Mouse (Mus musculus): Measurements from ENCODE around the gene Prkra. TPM values are rescaled to one million over a fixed set of nuclear protein-coding genes. Genes with fewer than 3 reads are reported as not detected.

The Prkra gene
- polyA plus RNA-seq (2014; fragmentation: Nextera tagmentation; extraction: Ambion mirVana) = 102 and 103 TPM in 2 replicates

DNA sequence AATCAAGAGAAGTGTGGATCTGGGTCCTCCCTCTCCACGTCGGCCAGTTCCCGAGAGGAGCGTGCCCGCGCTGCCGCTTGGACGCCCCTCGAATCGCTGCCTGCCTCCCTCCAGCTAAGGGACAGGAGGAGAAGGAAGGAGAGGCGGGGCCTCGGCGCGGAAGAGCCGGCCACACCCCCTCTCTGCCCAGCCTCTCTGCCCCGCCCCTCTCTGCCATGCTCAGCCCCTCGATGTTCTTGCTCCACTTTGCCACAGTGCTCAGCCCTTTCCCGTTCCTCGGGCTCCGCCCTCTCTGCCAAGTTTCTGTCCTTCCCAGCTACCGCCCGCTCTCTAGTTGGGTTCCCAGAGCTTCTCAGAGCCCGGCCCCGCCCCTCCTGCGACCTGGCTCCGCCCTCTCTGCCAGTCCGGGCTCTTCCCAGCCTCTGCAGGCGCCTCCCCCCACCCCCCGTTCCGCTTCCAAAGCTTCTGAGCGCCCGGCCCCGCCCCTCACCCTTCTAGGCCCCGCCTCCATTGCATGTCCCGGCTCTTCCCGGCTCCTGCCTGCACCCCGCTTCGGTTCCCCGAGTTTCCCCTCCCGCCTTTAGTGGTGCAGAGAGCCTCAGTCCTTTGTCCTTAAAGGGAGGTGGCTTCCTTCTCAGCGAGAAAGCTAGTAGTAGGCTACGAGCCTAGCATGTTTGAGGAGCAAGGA is at the start of gene Prkra, which contains the start of gene Pjvk:
TSS of gene Prkra (minus strand) at position 133 of the 688 bp plus-strand sequence.
TSS of gene Pjvk (plus strand) at position 594 of the 688 bp plus-strand sequence.
- peak within 1 kb of the TSS; percentile 76 for H3K4me3 ChIP-seq (ENCODE audit: low read depth, low read length)
- DNase-seq (ENCODE audit: low spot score) (peak; percentile 99), ATAC-seq (replicated peaks; ENCODE audit: insufficient number of reproducible peaks, low FRiP score, low TSS enrichment, low read depth) (peak; percentile 99)
- H3K27ac ChIP-seq (replicated peaks; ENCODE audit: low read depth, low read length) = peak within 1 kb of the TSS; percentile 88
- H3K36me3 ChIP-seq (replicated peaks; ENCODE audit: control insufficient read depth, insufficient read depth, low read depth, low read length) = no peaks in the 10 kb centered on the region
- peak within 1 kb of the TSS; percentile 78 for H3K9ac ChIP-seq (replicated peaks; ENCODE audit: low read length)
- WGBS = 2% methylated on average over 40 of the region's 42 CpGs
- H3K9me3 ChIP-seq (replicated peaks; ENCODE audit: control insufficient read depth, low read length) = no peaks in the 10 kb centered on the region
- H3K4me1 ChIP-seq (ENCODE audit: control insufficient read depth, insufficient read depth, low read length) = no peaks in the 10 kb centered on the region
- no peaks in the 10 kb centered on the region for H3K27me3 ChIP-seq (ENCODE audit: control insufficient read depth, insufficient read depth, low read length)
- peak within 1 kb of the TSS; percentile 78 for H3K4me2 ChIP-seq (ENCODE audit: low read depth, low read length)

DNA sequence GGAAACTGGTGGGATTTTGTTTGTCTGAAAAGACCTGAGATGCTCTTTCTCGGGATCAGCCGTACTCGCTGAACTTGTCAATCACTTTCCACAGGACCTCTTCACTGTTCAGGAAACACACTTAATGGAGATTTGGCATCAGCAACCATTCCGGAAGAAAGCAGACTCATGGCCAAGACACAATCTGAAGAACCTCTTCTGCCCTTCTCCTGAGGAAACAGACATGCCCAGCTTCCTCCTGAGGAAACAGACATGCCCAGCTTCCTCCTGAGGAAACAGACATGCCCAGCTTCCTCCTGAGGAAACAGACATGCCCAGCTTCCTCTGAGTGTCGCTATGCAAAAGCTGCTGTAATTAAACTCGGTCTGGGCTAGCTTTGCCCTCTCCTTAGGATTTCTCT is 47.5 kb upstream of the Prkra start:
- no peak for DNase-seq (ENCODE audit: low spot score)
- Histone ChIP-seq H3K9ac (replicated peaks; ENCODE audit: low read length) (no peak overlapping the region), H3K9me3 (replicated peaks; ENCODE audit: control insufficient read depth, low read length) (no peaks in the 10 kb centered on the region), H3K4me3 (ENCODE audit: low read depth, low read length) (no peak overlapping the region), H3K27me3 (ENCODE audit: control insufficient read depth, insufficient read depth, low read length) (no peaks in the 10 kb centered on the region), H3K4me1 (ENCODE audit: control insufficient read depth, insufficient read depth, low read length) (no peaks in the 10 kb centered on the region), H3K36me3 (replicated peaks; ENCODE audit: control insufficient read depth, insufficient read depth, low read depth, low read length) (peaks cover 3% of the 10 kb centered on the region), H3K27ac (replicated peaks; ENCODE audit: low read depth, low read length) (no peak overlapping the region), H3K4me2 (ENCODE audit: low read depth, low read length) (no peak overlapping the region)
- ATAC-seq (replicated peaks; ENCODE audit: insufficient number of reproducible peaks, low FRiP score, low TSS enrichment, low read depth) = no peak
- WGBS = 85% methylated on average over 6 of the region's 6 CpGs

DNA sequence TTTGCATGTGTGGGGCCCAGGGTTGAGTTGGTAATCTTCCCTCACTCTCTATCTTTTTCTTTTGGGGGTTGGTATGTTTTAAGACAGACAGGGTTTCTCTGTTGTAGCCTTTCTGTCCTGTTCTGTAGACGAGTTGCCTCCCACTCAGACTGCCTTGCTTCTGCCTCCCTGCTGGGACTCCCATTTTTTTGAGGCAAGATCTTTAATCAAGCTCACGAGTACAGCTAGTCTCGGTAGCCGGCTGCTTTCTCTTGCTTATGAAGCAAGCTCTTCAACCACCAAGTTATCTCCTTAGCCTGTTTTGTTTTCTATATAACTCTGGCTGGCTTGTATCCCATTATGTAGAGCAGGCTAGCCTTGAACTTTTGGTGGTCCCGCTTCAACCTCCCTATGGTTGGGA is 46.0 kb upstream of the Prkra start:
- WGBS = 83% methylated on average over 5 of the region's 5 CpGs
- ATAC-seq (replicated peaks; ENCODE audit: insufficient number of reproducible peaks, low FRiP score, low TSS enrichment, low read depth) = no peak

GRCm38 (mm10) chr2:76690436-76691204 is 42.8 kb upstream of the Prkra start:
- H3K9me3 ChIP-seq (replicated peaks; ENCODE audit: control insufficient read depth, low read length) = no peaks in the 10 kb centered on the region
- DNase-seq (ENCODE audit: low spot score) (no peak), ATAC-seq (replicated peaks; ENCODE audit: insufficient number of reproducible peaks, low FRiP score, low TSS enrichment, low read depth) (no peak)
- H3K27me3 ChIP-seq (ENCODE audit: control insufficient read depth, insufficient read depth, low read length) = no peaks in the 10 kb centered on the region
- H3K4me1 ChIP-seq (ENCODE audit: control insufficient read depth, insufficient read depth, low read length) = no peaks in the 10 kb centered on the region
- peaks cover 3% of the 10 kb centered on the region for H3K36me3 ChIP-seq (replicated peaks; ENCODE audit: control insufficient read depth, insufficient read depth, low read depth, low read length)
- no peak overlapping the region for H3K4me2 ChIP-seq (ENCODE audit: low read depth, low read length)
- H3K4me3 ChIP-seq (ENCODE audit: low read depth, low read length) = no peak overlapping the region
- 84% methylated on average over 12 of the region's 12 CpGs for WGBS
- no peak overlapping the region for H3K27ac ChIP-seq (replicated peaks; ENCODE audit: low read depth, low read length)
- H3K9ac ChIP-seq (replicated peaks; ENCODE audit: low read length) = no peak overlapping the region

More for the DNA sequence above, 46.0 kb upstream of the Prkra start:
- Histone ChIP-seq H3K4me1 (ENCODE audit: control insufficient read depth, insufficient read depth, low read length) (no peaks in the 10 kb centered on the region), H3K27ac (replicated peaks; ENCODE audit: low read depth, low read length) (no peak overlapping the region), H3K4me3 (ENCODE audit: low read depth, low read length) (no peak overlapping the region), H3K9me3 (replicated peaks; ENCODE audit: control insufficient read depth, low read length) (no peaks in the 10 kb centered on the region), H3K4me2 (ENCODE audit: low read depth, low read length) (no peak overlapping the region), H3K36me3 (replicated peaks; ENCODE audit: control insufficient read depth, insufficient read depth, low read depth, low read length) (peaks cover 3% of the 10 kb centered on the region), H3K27me3 (ENCODE audit: control insufficient read depth, insufficient read depth, low read length) (no peaks in the 10 kb centered on the region), H3K9ac (replicated peaks; ENCODE audit: low read length) (no peak overlapping the region)
- DNase-seq (ENCODE audit: low spot score) = no peak

GRCm38 (mm10) chr2:76688162-76688561 is 40.3 kb upstream of the Prkra start:
- Histone ChIP-seq H3K9ac (replicated peaks; ENCODE audit: low read length) (no peak overlapping the region), H3K27me3 (ENCODE audit: control insufficient read depth, insufficient read depth, low read length) (no peaks in the 10 kb centered on the region), H3K9me3 (replicated peaks; ENCODE audit: control insufficient read depth, low read length) (no peaks in the 10 kb centered on the region), H3K27ac (replicated peaks; ENCODE audit: low read depth, low read length) (no peak overlapping the region), H3K36me3 (replicated peaks; ENCODE audit: control insufficient read depth, insufficient read depth, low read depth, low read length) (peaks cover 3% of the 10 kb centered on the region), H3K4me1 (ENCODE audit: control insufficient read depth, insufficient read depth, low read length) (no peaks in the 10 kb centered on the region), H3K4me2 (ENCODE audit: low read depth, low read length) (no peak overlapping the region), H3K4me3 (ENCODE audit: low read depth, low read length) (no peak overlapping the region)
- whole genome bisulfite sequencing = 60% methylated on average over 7 of the region's 7 CpGs
- ATAC-seq (replicated peaks; ENCODE audit: insufficient number of reproducible peaks, low FRiP score, low TSS enrichment, low read depth) (no peak), DNase-seq (ENCODE audit: low spot score) (no peak)

DNA sequence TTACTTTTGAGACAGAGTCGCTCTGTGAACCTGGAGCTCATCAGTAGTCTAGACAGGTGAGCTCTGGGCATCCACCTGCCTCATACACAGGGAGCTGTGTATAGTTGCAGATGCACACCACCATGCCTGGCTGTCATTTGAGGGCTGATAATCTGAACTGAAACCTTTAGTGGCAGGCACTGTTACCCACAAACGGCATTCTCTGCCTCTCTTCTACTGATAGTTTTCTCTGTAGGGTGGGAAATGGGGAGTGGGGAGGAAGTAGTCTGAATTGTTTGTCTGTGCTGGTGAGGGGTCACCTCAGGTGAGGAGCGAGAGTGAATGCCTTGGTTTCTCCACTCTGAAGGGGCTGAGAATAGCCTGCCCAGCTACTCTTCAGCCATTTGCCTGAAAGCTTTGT is 39.8 kb upstream of the Prkra start:
- Histone ChIP-seq H3K4me3 (ENCODE audit: low read depth, low read length) (no peak overlapping the region), H3K4me2 (ENCODE audit: low read depth, low read length) (no peak overlapping the region), H3K9me3 (replicated peaks; ENCODE audit: control insufficient read depth, low read length) (no peaks in the 10 kb centered on the region), H3K27me3 (ENCODE audit: control insufficient read depth, insufficient read depth, low read length) (no peaks in the 10 kb centered on the region), H3K4me1 (ENCODE audit: control insufficient read depth, insufficient read depth, low read length) (no peaks in the 10 kb centered on the region), H3K27ac (replicated peaks; ENCODE audit: low read depth, low read length) (no peak overlapping the region), H3K36me3 (replicated peaks; ENCODE audit: control insufficient read depth, insufficient read depth, low read depth, low read length) (peaks cover 3% of the 10 kb centered on the region), H3K9ac (replicated peaks; ENCODE audit: low read length) (no peak overlapping the region)
- DNase-seq (ENCODE audit: low spot score) (no peak), ATAC-seq (replicated peaks; ENCODE audit: insufficient number of reproducible peaks, low FRiP score, low TSS enrichment, low read depth) (no peak)
- 71% methylated on average over 3 of the region's 3 CpGs for WGBS

GRCm38 (mm10) chr2:76686986-76687385 is 39.2 kb upstream of the Prkra start:
- no peak for DNase-seq (ENCODE audit: low spot score)
- H3K9ac ChIP-seq (replicated peaks; ENCODE audit: low read length) = no peak overlapping the region
- ATAC-seq (replicated peaks; ENCODE audit: insufficient number of reproducible peaks, low FRiP score, low TSS enrichment, low read depth) = no peak

DNA sequence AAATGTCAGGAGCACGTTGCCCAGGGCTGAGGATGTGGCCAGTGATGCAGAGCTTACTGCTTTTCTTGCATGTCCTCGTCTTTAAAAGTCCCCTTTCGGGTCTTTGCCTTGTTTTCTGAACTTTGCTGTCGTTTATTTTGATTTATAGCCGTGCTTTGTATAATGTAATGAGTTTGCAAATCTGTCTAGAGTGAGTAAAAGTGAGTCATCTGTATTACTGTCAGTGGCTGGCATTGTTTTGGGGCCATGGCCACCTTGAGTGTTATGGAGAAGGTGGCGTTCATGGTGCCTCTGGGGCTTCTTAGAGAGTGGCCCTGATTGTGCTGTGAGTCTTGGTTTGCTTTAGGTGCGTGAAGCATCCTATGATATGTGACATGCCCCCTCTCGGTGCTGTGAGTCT is 34.5 kb upstream of the Prkra start:
- no peak overlapping the region for H3K4me3 ChIP-seq (ENCODE audit: low read depth, low read length)
- WGBS = 90% methylated on average over 8 of the region's 8 CpGs
- H3K9me3 ChIP-seq (replicated peaks; ENCODE audit: control insufficient read depth, low read length) = no peaks in the 10 kb centered on the region
- H3K4me1 ChIP-seq (ENCODE audit: control insufficient read depth, insufficient read depth, low read length) = no peaks in the 10 kb centered on the region
- DNase-seq (ENCODE audit: low spot score) (no peak), ATAC-seq (replicated peaks; ENCODE audit: insufficient number of reproducible peaks, low FRiP score, low TSS enrichment, low read depth) (no peak)
- H3K27ac ChIP-seq (replicated peaks; ENCODE audit: low read depth, low read length) = no peak overlapping the region
- no peaks in the 10 kb centered on the region for H3K27me3 ChIP-seq (ENCODE audit: control insufficient read depth, insufficient read depth, low read length)
- H3K9ac ChIP-seq (replicated peaks; ENCODE audit: low read length) = no peak overlapping the region
- H3K36me3 ChIP-seq (replicated peaks; ENCODE audit: control insufficient read depth, insufficient read depth, low read depth, low read length) = no peaks in the 10 kb centered on the region; the same call in none of the 2 replicates
- H3K4me2 ChIP-seq (ENCODE audit: low read depth, low read length) = no peak overlapping the region

More at GRCm38 (mm10) chr2:76686986-76687385, 39.2 kb upstream of the Prkra start:
- H3K4me2 ChIP-seq (ENCODE audit: low read depth, low read length) = no peak overlapping the region
- H3K27ac ChIP-seq (replicated peaks; ENCODE audit: low read depth, low read length) = no peak overlapping the region
- no peaks in the 10 kb centered on the region for H3K27me3 ChIP-seq (ENCODE audit: control insufficient read depth, insufficient read depth, low read length)
- no peaks in the 10 kb centered on the region for H3K9me3 ChIP-seq (replicated peaks; ENCODE audit: control insufficient read depth, low read length)
- H3K36me3 ChIP-seq (replicated peaks; ENCODE audit: control insufficient read depth, insufficient read depth, low read depth, low read length) = no peaks in the 10 kb centered on the region; the same call in none of the 2 replicates
- no peak overlapping the region for H3K4me3 ChIP-seq (ENCODE audit: low read depth, low read length)
- no peaks in the 10 kb centered on the region for H3K4me1 ChIP-seq (ENCODE audit: control insufficient read depth, insufficient read depth, low read length)
- WGBS = 94% methylated on average over 3 of the region's 3 CpGs

All from embryonic facial prominence, embryonic 11.5 days (tissue).